Mouse (Mus musculus): ENCODE results near the gene Mark2.

The Mark2 gene

GRCm38 (mm10) chr19:7294098-7294876, 47.4 kb downstream of the Mark2 start:
- no peak for DNase-seq (ENCODE audit: low spot score)

GRCm38 (mm10) chr19:7291958-7292709, 49.5 kb downstream of the Mark2 start:
- DNase-seq (ENCODE audit: low spot score), result no peak

- no peak for DNase-seq (ENCODE audit: low spot score)
Observed at GRCm38 (mm10) chr19:7289767-7290166, 51.9 kb downstream of the Mark2 start.

- DNase-seq (ENCODE audit: low spot score), result no peak
Observed at GRCm38 (mm10) chr19:7288288-7288687, 53.4 kb downstream of the Mark2 start.

GRCm38 (mm10) chr19:7286563-7287315, 54.9 kb downstream of the Mark2 start:
- no peak for DNase-seq (ENCODE audit: low spot score)

- peak; percentile 67 for DNase-seq (ENCODE audit: low spot score)
Observed at GRCm38 (mm10) chr19:7280557-7281330, 60.9 kb downstream of the Mark2 start.

GRCm38 (mm10) chr19:7279114-7279513, 62.5 kb downstream of the Mark2 start:
- DNase-seq (ENCODE audit: low spot score), result no peak

- no peak for DNase-seq (ENCODE audit: low spot score)
Observed at GRCm38 (mm10) chr19:7278200-7278906, 63.3 kb downstream of the Mark2 start.

- no peak for DNase-seq (ENCODE audit: low spot score)
Observed at GRCm38 (mm10) chr19:7276796-7277195, 64.9 kb downstream of the Mark2 start.

GRCm38 (mm10) chr19:7276053-7276659, 65.5 kb downstream of the Mark2 start:
- DNase-seq (ENCODE audit: low spot score), result no peak

GRCm38 (mm10) chr19:7275131-7275789, 66.4 kb downstream of the Mark2 start:
- DNase-seq (ENCODE audit: low spot score), result no peak

- no peak for DNase-seq (ENCODE audit: low spot score)
Observed at GRCm38 (mm10) chr19:7274326-7274990, 67.2 kb downstream of the Mark2 start.

GRCm38 (mm10) chr19:7273486-7273885, 68.2 kb downstream of the Mark2 start:
- no peak for DNase-seq (ENCODE audit: low spot score)

GRCm38 (mm10) chr19:7269290-7270044, 72.2 kb downstream of the Mark2 start:
- DNase-seq (ENCODE audit: low spot score), result no peak

- no peak for DNase-seq (ENCODE audit: low spot score)
Observed at GRCm38 (mm10) chr19:7268722-7269090, 73.0 kb downstream of the Mark2 start.

GRCm38 (mm10) chr19:7267781-7268721, 73.6 kb downstream of the Mark2 start:
- DNase-seq (ENCODE audit: low spot score), result no peak

GRCm38 (mm10) chr19:7267091-7267741, 74.4 kb downstream of the Mark2 start, which contains the start of gene Rcor2:
Gene Rcor2 (plus strand): TSS chr19:7267325.
- DNase-seq (ENCODE audit: low spot score), result no peak

All from left cerebral cortex, adult 11 months (tissue).